Mouse (Mus musculus) megakaryocyte, embryonic 14.5 days (primary cell): ENCODE results near the gene Fam196a.

Source experiments
- FLI1 ChIP-seq: IDR thresholded peaks from 2 replicates; pipeline ENCODE4 v1.6.1; 2012; ENCODE audit warnings: low read length, inconsistent platforms, mixed read lengths
- GATA1 ChIP-seq: IDR thresholded peaks from 3 replicates; pipeline ENCODE4 v1.6.1; 2012; ENCODE audit warnings: mixed read lengths, low read length, inconsistent platforms, borderline replicate concordance

- TF ChIP-seq GATA1 (no peak), FLI1 (no peak)
Observed at GRCm38 (mm10) chr7:134931886-134932285, 6.3 kb downstream of the Fam196a start.
